Mouse (Mus musculus): ENCODE data around the gene Mocs1. TPM values are rescaled to one million over a fixed set of nuclear protein-coding genes. Genes with fewer than 3 reads are reported as not detected.

Gene Mocs1
- polyA plus RNA-seq, 1 experiment from 2014 or later = 15.8 TPM

DNA sequence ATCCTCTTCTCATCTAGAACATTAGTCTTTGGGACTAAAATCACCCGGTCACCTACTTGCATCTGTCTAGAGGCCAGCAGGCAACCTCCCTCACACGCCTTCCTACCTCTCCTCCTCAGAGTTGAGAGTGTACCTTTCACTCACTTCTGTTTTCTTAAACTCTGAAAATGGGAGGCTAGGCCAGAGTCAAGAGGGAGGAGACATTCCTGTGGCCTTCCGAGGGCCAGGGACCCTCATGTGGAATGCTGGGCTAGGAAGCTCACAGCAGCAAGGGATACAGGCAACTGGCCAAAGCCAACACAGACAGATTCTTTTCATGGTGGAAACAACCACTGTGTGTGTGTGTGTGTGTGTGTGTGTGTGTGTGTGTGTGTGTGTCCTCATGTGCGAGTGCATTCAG is 49.2 kb downstream of the Mocs1 start:
- H3K27me3 ChIP-seq (replicated peaks; ENCODE audit: control insufficient read depth, insufficient read depth, low read length) = no peaks in the 10 kb centered on the region
- no peak overlapping the region for H3K27ac ChIP-seq (ENCODE audit: low read depth, low read length)
- no peak overlapping the region for H3K4me2 ChIP-seq
- 75% methylated on average over 4 of the region's 4 CpGs for WGBS
- no peaks in the 10 kb centered on the region for H3K4me1 ChIP-seq (replicated peaks; ENCODE audit: control insufficient read depth, insufficient read depth, low read length)
- H3K36me3 ChIP-seq (ENCODE audit: control insufficient read depth, insufficient read depth, low read length) = 0 out of 2 replicates have a peak, but pooled peaks cover 2% of the 10 kb centered on the region
- DNase-seq (ENCODE audit: low spot score) (no peak), ATAC-seq (replicated peaks; ENCODE audit: low FRiP score) (no peak)
- no peak overlapping the region for H3K9ac ChIP-seq (ENCODE audit: low read depth, low read length)
- H3K4me3 ChIP-seq (ENCODE audit: low read depth, low read length) = no peak overlapping the region
- no peaks in the 10 kb centered on the region for H3K9me3 ChIP-seq (ENCODE audit: control insufficient read depth, low read length)

DNA sequence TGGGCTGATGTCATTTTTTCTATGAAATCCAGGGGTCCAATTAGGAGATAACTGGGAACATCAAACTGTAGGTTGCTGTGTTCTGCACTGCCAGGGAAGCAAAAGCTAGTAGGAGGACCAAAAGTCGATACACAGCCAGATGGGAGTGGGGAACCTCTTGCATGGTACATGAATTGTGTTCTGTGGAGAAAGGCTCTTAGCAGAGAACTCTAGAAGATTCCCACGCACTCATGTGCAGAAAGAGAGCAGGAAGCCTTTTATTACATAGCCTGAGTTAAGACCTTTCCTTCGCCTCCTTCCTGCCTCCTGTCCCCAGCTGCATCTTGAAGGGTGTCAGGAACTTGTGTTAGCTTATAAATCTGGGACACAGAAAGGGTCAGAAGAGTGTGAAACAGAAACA is 53.7 kb downstream of the Mocs1 start:
- Histone ChIP-seq H3K9ac (ENCODE audit: low read depth, low read length) (no peak overlapping the region), H3K4me3 (ENCODE audit: low read depth, low read length) (no peak overlapping the region), H3K4me2 (no peak overlapping the region), H3K36me3 (ENCODE audit: control insufficient read depth, insufficient read depth, low read length) (0 out of 2 replicates have a peak, but pooled peaks cover 2% of the 10 kb centered on the region), H3K4me1 (replicated peaks; ENCODE audit: control insufficient read depth, insufficient read depth, low read length) (no peaks in the 10 kb centered on the region), H3K9me3 (ENCODE audit: control insufficient read depth, low read length) (no peaks in the 10 kb centered on the region), H3K27ac (ENCODE audit: low read depth, low read length) (no peak overlapping the region), H3K27me3 (replicated peaks; ENCODE audit: control insufficient read depth, insufficient read depth, low read length) (no peaks in the 10 kb centered on the region)
- ATAC-seq (replicated peaks; ENCODE audit: low FRiP score) = no peak
- no peak for DNase-seq (ENCODE audit: low spot score)
- 68% methylated on average over 3 of the region's 3 CpGs for WGBS

DNA sequence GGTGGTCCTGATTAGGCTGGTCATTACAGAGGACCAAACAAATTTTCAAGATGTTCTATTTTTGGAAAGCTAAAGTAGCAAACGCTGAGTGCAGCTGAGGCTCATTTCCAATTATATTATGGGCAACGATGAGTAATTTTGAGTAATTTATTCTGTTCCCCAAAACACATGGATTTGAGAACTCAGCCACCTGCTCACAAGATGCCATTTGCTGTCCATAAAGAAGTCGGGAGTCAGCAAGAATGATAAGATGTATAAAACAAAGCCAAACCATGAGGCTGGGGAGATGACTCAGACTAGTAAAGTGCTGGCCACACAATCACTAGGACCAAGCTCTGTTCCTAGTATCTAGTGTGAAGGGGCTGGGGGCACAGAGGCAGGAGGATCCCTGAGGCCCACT is 56.3 kb downstream of the Mocs1 start:
- Histone ChIP-seq H3K36me3 (ENCODE audit: control insufficient read depth, insufficient read depth, low read length) (no peaks in the 10 kb centered on the region), H3K27me3 (replicated peaks; ENCODE audit: control insufficient read depth, insufficient read depth, low read length) (no peaks in the 10 kb centered on the region), H3K4me3 (ENCODE audit: low read depth, low read length) (no peak overlapping the region), H3K4me2 (no peak overlapping the region), H3K27ac (ENCODE audit: low read depth, low read length) (no peak overlapping the region), H3K9ac (ENCODE audit: low read depth, low read length) (no peak overlapping the region), H3K9me3 (ENCODE audit: control insufficient read depth, low read length) (no peaks in the 10 kb centered on the region), H3K4me1 (replicated peaks; ENCODE audit: control insufficient read depth, insufficient read depth, low read length) (no peaks in the 10 kb centered on the region)
- ATAC-seq (replicated peaks; ENCODE audit: low FRiP score) (no peak), DNase-seq (ENCODE audit: low spot score) (no peak)
- 81% methylated on average over 3 of the region's 3 CpGs for WGBS

DNA sequence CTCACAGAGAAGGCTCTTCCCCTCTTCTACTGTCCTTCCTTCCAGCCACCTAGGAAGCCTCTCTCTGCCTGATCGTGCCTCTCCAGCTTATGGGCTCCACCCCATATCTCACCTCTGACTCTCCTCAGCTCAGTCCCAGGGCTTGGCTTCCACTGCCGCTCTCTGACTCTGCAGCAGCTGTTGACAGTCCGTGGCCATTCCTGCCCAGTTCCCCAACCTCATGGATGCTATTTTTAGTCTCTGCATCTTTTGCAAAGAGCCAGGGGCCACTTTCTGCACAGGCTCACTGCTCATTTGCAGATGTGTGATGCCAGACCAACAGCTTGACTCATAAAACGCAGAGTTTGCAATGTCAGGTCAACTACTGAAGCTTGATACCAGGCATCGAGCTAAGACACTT is 60.9 kb downstream of the Mocs1 start:
- Histone ChIP-seq H3K4me2 (no peak overlapping the region), H3K4me1 (replicated peaks; ENCODE audit: control insufficient read depth, insufficient read depth, low read length) (no peaks in the 10 kb centered on the region), H3K36me3 (ENCODE audit: control insufficient read depth, insufficient read depth, low read length) (no peaks in the 10 kb centered on the region), H3K9me3 (ENCODE audit: control insufficient read depth, low read length) (no peaks in the 10 kb centered on the region), H3K27me3 (replicated peaks; ENCODE audit: control insufficient read depth, insufficient read depth, low read length) (no peaks in the 10 kb centered on the region), H3K9ac (ENCODE audit: low read depth, low read length) (no peak overlapping the region), H3K4me3 (ENCODE audit: low read depth, low read length) (no peak overlapping the region), H3K27ac (ENCODE audit: low read depth, low read length) (no peak overlapping the region)
- DNase-seq (ENCODE audit: low spot score) (no peak), ATAC-seq (replicated peaks; ENCODE audit: low FRiP score) (no peak)
- WGBS = 55% methylated on average over 5 of the region's 5 CpGs

DNA sequence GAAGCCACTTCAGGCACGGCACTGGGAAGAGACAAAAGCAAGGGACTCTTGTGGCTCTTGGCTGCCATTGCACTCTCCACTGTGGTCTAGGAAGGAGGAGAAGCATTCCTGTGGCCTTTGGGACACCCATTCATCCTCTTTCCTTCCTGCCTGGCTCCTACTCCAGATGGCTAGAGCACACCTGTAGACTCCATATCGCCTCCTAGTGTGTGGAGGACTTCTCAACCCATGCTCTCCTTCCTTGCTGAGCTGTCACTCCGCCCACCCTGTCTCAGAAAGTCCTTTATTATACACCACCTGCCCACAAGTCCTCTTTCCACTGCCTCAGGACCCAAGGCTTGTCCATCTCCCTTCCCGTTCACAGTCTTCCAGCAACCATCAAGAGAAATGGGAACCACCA is 65.1 kb downstream of the Mocs1 start:
- H3K4me1 ChIP-seq (replicated peaks; ENCODE audit: control insufficient read depth, insufficient read depth, low read length) = no peaks in the 10 kb centered on the region
- ATAC-seq (replicated peaks; ENCODE audit: low FRiP score) (no peak), DNase-seq (ENCODE audit: low spot score) (no peak)
- H3K4me3 ChIP-seq (ENCODE audit: low read depth, low read length) = no peak overlapping the region
- no peak overlapping the region for H3K9ac ChIP-seq (ENCODE audit: low read depth, low read length)
- no peak overlapping the region for H3K4me2 ChIP-seq
- H3K9me3 ChIP-seq (ENCODE audit: control insufficient read depth, low read length) = no peaks in the 10 kb centered on the region
- H3K36me3 ChIP-seq (ENCODE audit: control insufficient read depth, insufficient read depth, low read length) = no peaks in the 10 kb centered on the region
- no peaks in the 10 kb centered on the region for H3K27me3 ChIP-seq (replicated peaks; ENCODE audit: control insufficient read depth, insufficient read depth, low read length)
- H3K27ac ChIP-seq (ENCODE audit: low read depth, low read length) = no peak overlapping the region
- whole genome bisulfite sequencing = 94% methylated on average over 4 of the region's 4 CpGs

DNA sequence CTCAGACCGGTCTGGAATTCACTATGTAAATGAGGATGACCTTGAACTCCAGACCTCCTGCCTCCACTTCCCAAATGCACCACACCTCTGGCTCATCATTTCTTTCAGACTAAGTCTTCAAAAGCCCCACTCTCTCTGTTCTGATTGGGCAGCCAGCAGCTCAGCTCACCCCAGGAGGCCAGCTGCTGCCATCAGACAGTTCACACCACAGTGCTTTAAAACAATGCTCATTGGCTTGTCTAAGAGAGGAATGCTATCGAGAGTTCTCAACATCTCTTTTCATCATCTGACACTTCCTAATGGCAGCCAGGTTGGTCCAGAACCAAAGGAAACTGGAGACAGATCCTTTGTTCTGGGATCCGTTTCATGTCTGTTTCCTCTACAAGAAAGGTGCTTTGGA is 70.0 kb downstream of the Mocs1 start:
- H3K36me3 ChIP-seq (ENCODE audit: control insufficient read depth, insufficient read depth, low read length) = no peaks in the 10 kb centered on the region
- no peak overlapping the region for H3K4me2 ChIP-seq
- 60% methylated on average over 3 of the region's 3 CpGs for WGBS
- H3K9ac ChIP-seq (ENCODE audit: low read depth, low read length) = no peak overlapping the region
- no peaks in the 10 kb centered on the region for H3K4me1 ChIP-seq (replicated peaks; ENCODE audit: control insufficient read depth, insufficient read depth, low read length)
- no peak for DNase-seq (ENCODE audit: low spot score)
- no peak overlapping the region for H3K27ac ChIP-seq (ENCODE audit: low read depth, low read length)
- H3K27me3 ChIP-seq (replicated peaks; ENCODE audit: control insufficient read depth, insufficient read depth, low read length) = no peaks in the 10 kb centered on the region
- no peak for ATAC-seq (replicated peaks; ENCODE audit: low FRiP score)
- H3K9me3 ChIP-seq (ENCODE audit: control insufficient read depth, low read length) = no peaks in the 10 kb centered on the region
- no peak overlapping the region for H3K4me3 ChIP-seq (ENCODE audit: low read depth, low read length)

DNA sequence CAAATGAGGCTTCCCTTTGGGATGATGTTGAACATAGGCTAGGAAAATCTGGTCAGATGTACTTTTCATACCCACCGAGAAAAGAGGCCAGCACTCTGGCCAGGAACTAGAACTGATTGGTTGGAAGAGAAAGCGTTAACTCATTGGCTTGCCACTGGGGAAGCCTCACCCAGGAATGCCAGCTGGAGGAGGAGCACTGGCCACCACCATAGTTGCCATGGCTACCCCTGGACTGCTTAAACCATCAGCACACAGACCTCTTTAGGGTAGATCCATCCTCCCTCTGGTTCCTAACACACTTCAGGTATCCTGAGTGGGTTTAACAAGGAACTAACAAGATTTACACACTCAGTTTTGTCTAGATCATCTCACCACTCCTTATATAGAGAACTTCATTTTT is 71.5 kb downstream of the Mocs1 start:
- no peak overlapping the region for H3K4me3 ChIP-seq (ENCODE audit: low read depth, low read length)
- DNase-seq (ENCODE audit: low spot score) (no peak), ATAC-seq (replicated peaks; ENCODE audit: low FRiP score) (no peak)
- H3K27ac ChIP-seq (ENCODE audit: low read depth, low read length) = no peak overlapping the region
- no peaks in the 10 kb centered on the region for H3K9me3 ChIP-seq (ENCODE audit: control insufficient read depth, low read length)
- H3K27me3 ChIP-seq (replicated peaks; ENCODE audit: control insufficient read depth, insufficient read depth, low read length) = no peaks in the 10 kb centered on the region
- H3K9ac ChIP-seq (ENCODE audit: low read depth, low read length) = no peak overlapping the region
- WGBS = 78% methylated on average over 2 of the region's 2 CpGs
- H3K4me1 ChIP-seq (replicated peaks; ENCODE audit: control insufficient read depth, insufficient read depth, low read length) = no peaks in the 10 kb centered on the region
- H3K36me3 ChIP-seq (ENCODE audit: control insufficient read depth, insufficient read depth, low read length) = no peaks in the 10 kb centered on the region
- no peak overlapping the region for H3K4me2 ChIP-seq

DNA sequence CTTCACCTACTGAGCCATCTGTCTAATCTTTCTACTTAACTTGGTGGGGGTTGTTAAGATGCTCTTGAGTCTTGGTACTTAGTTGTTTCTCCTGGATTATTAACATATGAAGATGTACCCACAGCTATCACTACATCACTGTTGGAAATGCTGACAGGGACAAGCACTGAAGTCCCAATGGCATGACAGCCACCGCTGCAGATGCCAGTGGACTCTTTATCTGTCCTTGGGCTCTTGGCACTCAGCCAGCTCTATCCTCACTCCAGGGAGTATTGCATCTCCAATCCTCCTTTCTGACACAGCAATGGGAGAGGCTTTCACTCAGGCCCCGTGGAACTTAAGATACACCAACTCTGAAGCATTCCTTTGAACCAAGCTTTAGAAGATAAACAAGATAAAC is 72.1 kb downstream of the Mocs1 start:
- Histone ChIP-seq H3K27ac (ENCODE audit: low read depth, low read length) (no peak overlapping the region), H3K4me3 (ENCODE audit: low read depth, low read length) (no peak overlapping the region), H3K9me3 (ENCODE audit: control insufficient read depth, low read length) (no peaks in the 10 kb centered on the region), H3K27me3 (replicated peaks; ENCODE audit: control insufficient read depth, insufficient read depth, low read length) (no peaks in the 10 kb centered on the region), H3K4me1 (replicated peaks; ENCODE audit: control insufficient read depth, insufficient read depth, low read length) (no peaks in the 10 kb centered on the region), H3K9ac (ENCODE audit: low read depth, low read length) (no peak overlapping the region), H3K36me3 (ENCODE audit: control insufficient read depth, insufficient read depth, low read length) (no peaks in the 10 kb centered on the region), H3K4me2 (no peak overlapping the region)
- WGBS = 52% methylated on average over 2 of the region's 2 CpGs
- DNase-seq (ENCODE audit: low spot score) (no peak), ATAC-seq (replicated peaks; ENCODE audit: low FRiP score) (no peak)

DNA sequence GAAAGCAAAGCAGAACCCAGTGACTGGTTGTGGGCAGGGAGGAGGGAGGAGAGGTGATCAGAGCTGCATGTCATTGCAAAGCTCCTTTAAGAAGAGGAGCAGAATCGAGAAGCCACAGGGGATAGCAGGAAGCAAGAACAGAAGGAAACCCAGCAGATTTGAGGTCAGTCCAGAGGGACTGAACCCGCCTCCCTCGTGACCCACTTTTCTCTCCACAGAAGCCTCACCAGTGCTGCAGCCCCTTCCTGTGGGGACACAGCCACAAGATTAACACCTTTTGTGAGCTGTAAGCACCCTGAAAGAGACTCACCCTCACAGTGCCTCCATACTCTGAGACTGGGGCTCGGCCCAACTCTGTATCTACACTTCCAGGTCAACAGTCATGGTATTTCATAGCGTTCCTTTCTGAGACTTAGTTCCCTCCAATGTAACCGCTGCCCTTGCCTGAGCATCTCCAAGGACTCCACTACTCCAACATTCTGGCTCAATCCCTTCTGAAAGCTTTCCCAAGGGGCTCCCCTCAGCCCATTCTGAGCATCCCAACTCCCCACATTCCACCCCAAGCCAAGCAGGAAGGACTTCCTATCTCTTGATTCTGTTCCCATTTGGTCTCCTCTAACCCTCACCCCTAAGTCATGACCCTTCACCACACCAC is 75.2 kb downstream of the Mocs1 start:
- Histone ChIP-seq H3K36me3 (ENCODE audit: control insufficient read depth, insufficient read depth, low read length) (no peaks in the 10 kb centered on the region), H3K9me3 (ENCODE audit: control insufficient read depth, low read length) (no peaks in the 10 kb centered on the region), H3K4me2 (no peak overlapping the region), H3K4me3 (ENCODE audit: low read depth, low read length) (no peak overlapping the region), H3K27me3 (replicated peaks; ENCODE audit: control insufficient read depth, insufficient read depth, low read length) (no peaks in the 10 kb centered on the region), H3K27ac (ENCODE audit: low read depth, low read length) (no peak overlapping the region), H3K9ac (ENCODE audit: low read depth, low read length) (no peak overlapping the region), H3K4me1 (replicated peaks; ENCODE audit: control insufficient read depth, insufficient read depth, low read length) (no peaks in the 10 kb centered on the region)
- WGBS = 63% methylated on average over 6 of the region's 6 CpGs
- DNase-seq (ENCODE audit: low spot score) = no peak
- no peak for ATAC-seq (replicated peaks; ENCODE audit: low FRiP score)
